Mouse (Mus musculus) retina, postnatal 7 days (tissue): ENCODE results near the gene Mrgprb5.
"Not testable (repeated sequence)": the region's sequence is repeated elsewhere in the genome, so short reads cannot be mapped to it uniquely, and the experiment has no call there.

Experiments used
- DNase-seq: peaks from one replicate; pipeline ENCODE4 v3.0.0-alpha.2; 2012; ENCODE audit warnings: low read depth, low spot score

Mrgprb5 gene

DNA sequence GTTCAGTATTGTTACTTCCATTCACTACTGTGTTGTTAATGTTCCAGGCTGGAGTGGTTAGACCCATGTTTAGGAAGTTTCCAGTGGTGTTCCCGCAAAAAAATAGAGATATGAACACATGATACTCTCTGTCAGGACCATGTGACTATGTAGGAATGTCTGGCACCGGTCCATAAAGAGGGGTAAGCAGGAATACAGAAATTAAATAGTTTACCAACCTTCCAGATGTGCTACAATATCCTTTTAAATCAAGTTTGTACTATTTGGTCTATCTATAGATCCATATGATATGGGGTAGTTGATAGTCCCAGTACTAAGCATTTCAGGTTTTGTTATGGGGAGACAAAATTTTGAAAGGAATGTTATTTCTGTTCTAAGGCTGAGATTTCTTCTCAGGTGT, at the start of gene Mrgprb5:
Mrgprb5 (minus strand) TSS at position 101 of the 400 bp plus-strand sequence.
- no peak for DNase-seq

GRCm38 (mm10) chr7:48199188-48199587, 30.4 kb upstream of the Mrgprb5 start, which contains the start of gene Mrgprb4:
Mrgprb4 (minus strand) TSS chr7:48199288.
- DNase-seq, result no peak

- no peak for DNase-seq
Observed at GRCm38 (mm10) chr7:48167471-48167870, 1.3 kb downstream of the Mrgprb5 start.

GRCm38 (mm10) chr7:48138248-48138702, 30.5 kb downstream of the Mrgprb5 start:
- peak; percentile 58 for DNase-seq

DNA sequence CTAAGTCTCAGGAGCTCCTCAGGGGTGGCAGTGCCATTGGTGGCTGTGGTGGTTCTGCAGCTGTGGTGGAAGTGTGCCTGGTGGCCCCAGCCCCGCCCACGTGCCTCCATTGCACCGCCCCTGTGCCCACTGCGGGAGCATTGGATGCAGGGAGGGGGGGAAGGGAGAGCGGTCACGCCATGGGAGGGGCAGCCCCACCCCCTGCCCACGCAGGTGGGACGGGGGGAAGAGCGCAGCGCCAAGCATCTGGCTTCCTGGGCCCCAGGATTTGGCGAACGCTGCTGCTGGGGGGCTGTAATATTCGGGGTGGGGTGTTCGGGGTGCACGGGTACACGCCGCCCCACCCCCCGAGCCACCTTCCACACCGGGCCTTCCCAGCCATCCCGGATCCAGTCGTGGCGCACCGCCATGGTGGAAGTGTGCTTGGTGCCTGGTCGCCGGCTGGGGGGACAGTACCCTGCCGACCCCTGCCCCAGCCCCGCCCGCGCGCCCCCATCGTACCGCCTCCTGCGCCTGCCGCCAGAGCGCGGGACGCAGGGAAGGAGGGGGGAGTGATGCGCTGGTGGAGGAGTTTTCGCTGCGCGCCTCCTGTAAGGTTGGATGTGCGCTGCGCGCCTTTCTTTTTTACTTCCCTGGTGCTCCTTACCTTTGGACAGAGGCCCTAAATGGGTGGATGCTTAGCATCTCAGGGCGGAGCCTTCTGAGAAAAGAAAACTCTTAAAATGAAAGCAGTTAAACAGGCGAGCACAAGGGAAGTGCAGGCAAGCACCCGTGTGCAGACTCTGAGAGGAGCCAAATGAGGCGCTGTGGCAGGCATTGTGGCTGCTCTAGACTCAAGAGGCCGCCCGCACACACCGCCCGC, 31.4 kb downstream of the Mrgprb5 start:
- DNase-seq, result peak; percentile 40

- no peak for DNase-seq
Observed at GRCm38 (mm10) chr7:48132674-48133073, 36.1 kb downstream of the Mrgprb5 start.

DNA sequence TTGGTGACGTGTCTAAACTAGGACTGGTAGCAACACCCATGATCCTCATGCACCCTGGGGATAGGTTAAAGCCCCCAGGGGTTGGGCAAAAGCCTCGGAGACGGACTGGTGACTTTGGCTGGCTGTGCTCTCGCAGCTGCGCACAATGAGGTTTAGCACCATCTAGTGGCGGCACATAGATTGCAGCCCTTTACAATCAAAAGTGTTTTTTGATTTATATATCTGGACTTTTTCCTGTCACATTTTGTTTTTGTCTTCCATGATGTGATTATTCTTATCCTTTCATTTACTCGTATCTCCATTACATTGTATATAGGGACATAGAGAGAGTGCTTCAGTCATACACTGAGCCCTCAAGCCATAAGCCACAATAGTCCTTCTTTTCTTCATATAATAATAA, 36.6 kb downstream of the Mrgprb5 start:
- DNase-seq, result not testable (repeated sequence)

GRCm38 (mm10) chr7:48131820-48132219, 37.0 kb downstream of the Mrgprb5 start:
- DNase-seq, result peak; percentile 13

DNA sequence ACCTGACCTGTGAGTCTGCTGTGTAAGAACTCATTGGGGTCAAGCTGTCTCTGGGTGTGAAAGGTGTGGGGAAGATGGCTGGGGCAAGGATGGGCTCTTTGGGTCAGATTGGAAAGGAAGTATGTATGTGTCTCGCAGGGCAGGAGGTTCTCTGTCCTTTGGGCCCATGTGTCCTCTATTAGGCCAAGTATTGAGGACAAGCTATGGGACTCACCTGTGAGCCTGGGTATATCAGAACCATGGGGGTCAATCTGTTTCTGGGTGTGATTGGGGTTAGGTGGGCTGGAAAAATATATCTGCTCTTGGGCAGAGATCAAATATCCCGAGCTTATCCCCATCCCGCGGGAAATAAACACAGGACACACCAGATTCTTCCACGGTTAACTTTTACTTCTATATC, 45.0 kb downstream of the Mrgprb5 start:
- DNase-seq, result no peak
